Mouse (Mus musculus) G1E (cell line): ENCODE measurements around the gene H2-D1.

Experiments
- CTCF ChIP-seq: IDR thresholded peaks from 2 replicates; pipeline ENCODE4 v1.5.1; 2012; ENCODE audit warnings: low read depth, low read length, inconsistent platforms, mixed read lengths
- POLR2AphosphoS5 ChIP-seq: IDR thresholded peaks from 2 replicates; pipeline ENCODE4 v1.6.1; 2012; ENCODE audit warnings: low read depth, low read length, inconsistent platforms; ENCODE audit not compliant: insufficient replicate concordance
- TAL1 ChIP-seq: conservative IDR thresholded peaks from 2 replicates; pipeline ENCODE4 v1.6.1; 2012; ENCODE audit warnings: low read depth, low read length, inconsistent platforms, mixed read lengths

DNA sequence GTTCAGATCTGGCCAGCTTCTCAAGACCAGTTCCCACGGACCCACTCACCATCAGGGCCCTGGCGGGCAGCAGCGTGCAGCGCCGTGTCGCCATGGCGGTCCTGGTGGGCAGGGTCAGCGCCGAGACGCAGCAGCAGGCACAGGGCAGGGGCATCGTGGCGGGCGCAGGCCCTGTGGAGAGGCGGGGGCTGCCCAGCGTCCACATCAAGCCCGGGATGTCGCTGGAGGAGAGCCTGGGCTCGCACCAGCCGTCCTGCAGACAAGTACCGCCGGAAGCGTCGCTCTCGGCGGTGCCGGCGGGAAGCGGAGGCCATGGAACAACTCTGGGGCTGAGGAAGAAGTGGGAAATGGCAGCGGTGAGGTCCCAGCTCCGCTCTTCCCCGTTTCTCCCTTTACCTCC lies 27.6 kb upstream of the H2-D1 start:
- no peak for TF ChIP-seq CTCF
- no peak for TF ChIP-seq TAL1
- no peak for TF ChIP-seq POLR2AphosphoS5
